Mouse (Mus musculus) liver, embryonic 13.5 days (tissue): ENCODE measurements at regions not wholly inside any gene's neighbourhood (a gene's known extent, or its start where the extent isn't known, plus 50 kb on each side); places are given as distances from the start of the nearest gene placed in this dataset.
"Not testable (repeated sequence)": the region's sequence is repeated elsewhere in the genome, so short reads cannot be mapped to it uniquely, and the experiment has no call there.

Experiments used
- ATAC-seq: fragments of 200-750 bp; cut with Nextera tagmentation; 2 replicates; pipeline ENCODE4 v1.8.0; 2017; ENCODE audit warnings: low read depth, mild to moderate bottlenecking, moderate number of reproducible peaks, moderate library complexity
- DNase-seq: peaks from one replicate; pipeline ENCODE4 v3.0.0; 2022
- H3K27ac ChIP-seq: fragments of 300-500 bp; sonication (generic); 2 replicates; pipeline ENCODE4 v1.5.1; 2015; ENCODE audit warnings: moderate library complexity, mild to moderate bottlenecking, inconsistent platforms
- H3K27me3 ChIP-seq: fragments of 300-500 bp; sonication (generic); 2 replicates; pipeline ENCODE4 v1.6.1; 2015; ENCODE audit warnings: mild to moderate bottlenecking, inconsistent platforms
- H3K36me3 ChIP-seq: fragments of 300-500 bp; sonication (generic); 2 replicates; pipeline ENCODE4 v1.6.1; 2015; ENCODE audit warnings: mild to moderate bottlenecking, inconsistent platforms
- H3K4me1 ChIP-seq: fragments of 300-500 bp; sonication (generic); replicated peaks from 2 replicates; pipeline ENCODE4 v1.6.1; 2015; ENCODE audit warnings: inconsistent platforms
- H3K4me2 ChIP-seq: fragments of 300-500 bp; sonication (generic); 2 replicates; pipeline ENCODE4 v1.6.1; 2015; ENCODE audit warnings: inconsistent platforms, mild to moderate bottlenecking, moderate library complexity
- H3K4me3 ChIP-seq: fragments of 300-500 bp; sonication (generic); replicated peaks from 2 replicates; pipeline ENCODE4 v1.5.1; 2015; ENCODE audit warnings: mild to moderate bottlenecking, inconsistent platforms
- H3K9ac ChIP-seq: fragments of 300-500 bp; sonication (generic); 2 replicates; pipeline ENCODE4 v1.6.1; 2015; ENCODE audit warnings: mild to moderate bottlenecking, inconsistent platforms
- H3K9me3 ChIP-seq: fragments of 300-500 bp; sonication (generic); replicated peaks from 2 replicates; pipeline ENCODE4 v1.6.1; 2016; ENCODE audit warnings: inconsistent platforms
- WGBS: fragments of 180-500 bp; shearing (Covaris S2); methylation state at CpG from one replicate; pipeline ENCODE4 v1.1.7; 2015; ENCODE audit not compliant: insufficient replicate concordance; 5-methylcytosine and 5-hydroxymethylcytosine counted together

DNA sequence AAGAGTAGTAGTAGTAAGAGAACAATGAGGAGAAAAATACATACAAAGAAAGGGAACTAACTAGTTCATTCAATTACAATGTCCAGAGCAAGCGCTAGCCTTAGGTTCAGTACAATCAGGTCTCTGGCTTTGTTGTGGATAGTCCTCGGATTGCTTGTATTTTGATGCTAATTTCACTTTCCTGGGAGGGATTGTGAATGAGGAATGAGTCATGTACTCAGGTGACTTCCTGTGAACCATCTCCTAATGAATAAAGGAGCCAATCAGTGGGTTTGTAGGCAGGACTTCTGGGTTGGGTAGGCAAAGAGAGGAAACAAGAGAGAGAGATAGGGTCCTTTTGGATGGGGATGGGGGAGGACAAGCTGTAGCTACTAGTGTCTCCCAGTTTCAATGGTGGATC is 253.8 kb downstream of the 1810013L24Rik start:
- peaks cover 42% of the 10 kb centered on the region for H3K4me1 ChIP-seq
- H3K4me3 ChIP-seq = no peak overlapping the region
- no peak overlapping the region for H3K9ac ChIP-seq
- WGBS = 62% methylated on average over 2 of the region's 2 CpGs
- H3K36me3 ChIP-seq = no peaks in the 10 kb centered on the region
- no peak overlapping the region for H3K4me2 ChIP-seq
- no peaks in the 10 kb centered on the region for H3K9me3 ChIP-seq
- no peaks in the 10 kb centered on the region for H3K27me3 ChIP-seq
- DNase-seq (no peak), ATAC-seq (no peak)
- H3K27ac ChIP-seq = peak overlapping the region; percentile 23; the same call in 1 of the 2 replicates

DNA sequence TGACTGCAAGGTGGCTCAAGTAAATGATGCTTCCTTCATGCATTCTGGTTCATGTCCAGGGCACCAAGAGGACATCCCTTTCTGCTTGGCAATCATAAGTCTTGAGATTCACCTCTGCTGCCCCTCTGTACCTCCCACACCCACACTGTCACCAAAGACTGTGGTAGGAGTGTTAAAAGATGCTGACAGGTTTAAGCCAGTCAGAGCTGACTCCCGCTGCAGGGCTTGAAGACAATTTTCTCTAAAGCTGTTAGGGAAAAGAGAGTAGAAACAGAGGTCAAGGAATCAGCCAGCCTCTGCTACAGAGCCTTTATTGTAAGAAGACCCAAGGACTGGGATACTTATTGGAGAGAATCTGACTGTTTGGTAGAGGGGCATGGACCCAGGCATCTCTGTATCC is 254.7 kb downstream of the 1810013L24Rik start:
- Histone ChIP-seq H3K9ac (0 out of 2 replicates have a peak overlapping the region, but pooled peaks have one; percentile 22), H3K4me2 (no peak overlapping the region), H3K27ac (peak overlapping the region; percentile 85), H3K36me3 (no peaks in the 10 kb centered on the region), H3K4me1 (peaks cover 42% of the 10 kb centered on the region), H3K4me3 (no peak overlapping the region), H3K27me3 (no peaks in the 10 kb centered on the region), H3K9me3 (no peaks in the 10 kb centered on the region)
- DNase-seq (no peak), ATAC-seq (no peak)
- WGBS = 61% methylated on average over 1 of the region's 1 CpGs

DNA sequence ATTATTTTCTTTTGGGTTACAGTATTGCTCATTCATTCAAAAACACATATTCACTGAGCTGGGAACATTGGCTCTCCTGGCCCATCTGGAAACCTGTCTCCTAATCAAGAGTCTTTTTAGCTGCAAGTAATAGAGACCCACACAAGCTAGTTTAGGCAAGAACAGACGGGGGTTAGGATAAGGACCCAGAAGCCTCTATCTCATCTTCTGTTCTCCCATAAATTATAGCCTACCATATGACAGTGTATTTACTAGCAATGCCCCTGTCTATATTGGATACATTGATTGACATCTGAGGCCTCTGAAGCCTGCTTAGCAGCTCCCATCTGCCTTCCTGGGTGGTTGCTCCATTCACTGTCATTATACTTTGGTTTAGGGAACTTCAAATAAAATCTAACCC is 255.2 kb downstream of the 1810013L24Rik start:
- WGBS = 42% methylated on average over 1 of the region's 1 CpGs
- Histone ChIP-seq H3K27ac (peak overlapping the region; percentile 85), H3K36me3 (no peaks in the 10 kb centered on the region), H3K9me3 (no peaks in the 10 kb centered on the region), H3K4me2 (no peak overlapping the region), H3K4me1 (peaks cover 42% of the 10 kb centered on the region), H3K9ac (no peak overlapping the region), H3K4me3 (no peak overlapping the region), H3K27me3 (no peaks in the 10 kb centered on the region)
- ATAC-seq = peak; percentile 37
- peak; percentile 26 for DNase-seq

DNA sequence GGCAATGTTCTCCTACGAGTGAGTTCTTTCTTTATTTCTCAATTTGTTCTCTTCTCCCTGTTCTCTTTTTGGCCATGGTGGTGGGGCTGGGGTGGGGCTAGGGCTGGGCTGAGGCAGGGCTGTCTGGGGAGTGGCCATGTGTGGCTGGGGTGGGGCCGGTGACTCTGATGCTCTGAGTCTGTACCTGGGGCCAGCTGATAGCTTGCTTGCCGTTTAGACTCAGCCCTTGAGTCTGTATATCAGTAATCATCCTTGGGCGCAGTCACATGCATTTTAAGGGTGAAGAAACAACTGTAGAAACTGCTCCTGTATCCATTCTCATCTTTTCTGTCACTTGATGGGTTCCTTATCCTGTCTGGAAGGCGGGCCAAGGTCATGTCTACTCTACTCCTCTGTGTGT is 256.1 kb downstream of the 1810013L24Rik start:
- no peaks in the 10 kb centered on the region for H3K9me3 ChIP-seq
- no peaks in the 10 kb centered on the region for H3K27me3 ChIP-seq
- no peak overlapping the region for H3K4me3 ChIP-seq
- H3K4me1 ChIP-seq = peaks cover 43% of the 10 kb centered on the region
- H3K27ac ChIP-seq = peak overlapping the region; percentile 94
- WGBS = 41% methylated on average over 5 of the region's 5 CpGs
- DNase-seq = peak; percentile 72
- H3K36me3 ChIP-seq = no peaks in the 10 kb centered on the region
- peak overlapping the region; percentile 59; the same call in 1 of the 2 replicates for H3K9ac ChIP-seq
- peak overlapping the region; percentile 37 for H3K4me2 ChIP-seq
- ATAC-seq = peak; percentile 99

DNA sequence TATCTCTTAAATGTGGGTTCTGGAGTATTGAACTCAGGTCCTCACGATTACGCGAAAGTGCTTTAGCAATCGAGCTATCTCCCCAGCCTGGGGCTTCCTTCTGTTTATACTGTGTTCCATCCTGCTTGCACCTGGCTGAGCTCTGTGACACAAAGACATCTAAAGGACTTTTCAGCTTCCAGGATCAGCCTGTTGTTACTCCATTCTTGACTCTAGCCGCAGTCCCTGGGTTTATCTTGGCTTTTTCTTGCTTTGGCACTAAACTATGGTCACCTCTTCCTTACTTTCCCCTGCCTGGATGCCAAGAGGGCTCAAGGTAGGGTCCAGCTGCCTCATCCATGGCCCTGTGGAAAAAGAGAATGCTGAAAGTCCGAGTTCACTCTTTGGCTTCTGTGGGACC is 261.9 kb downstream of the 1810013L24Rik start:
- no peaks in the 10 kb centered on the region for H3K36me3 ChIP-seq
- no peaks in the 10 kb centered on the region for H3K9me3 ChIP-seq
- H3K9ac ChIP-seq = no peak overlapping the region
- H3K4me2 ChIP-seq = no peak overlapping the region
- no peak overlapping the region for H3K27ac ChIP-seq
- peaks cover 17% of the 10 kb centered on the region for H3K4me1 ChIP-seq
- WGBS = 68% methylated on average over 6 of the region's 6 CpGs
- H3K4me3 ChIP-seq = no peak overlapping the region
- DNase-seq (no peak), ATAC-seq (no peak)
- no peaks in the 10 kb centered on the region for H3K27me3 ChIP-seq

- H3K36me3 ChIP-seq = no peaks in the 10 kb centered on the region
- no peak overlapping the region for H3K9ac ChIP-seq
- H3K4me1 ChIP-seq = peaks cover 12% of the 10 kb centered on the region
- WGBS = 31% methylated on average over 11 of the region's 11 CpGs
- no peak for ATAC-seq
- no peak overlapping the region for H3K4me3 ChIP-seq
- DNase-seq = no peak
- no peaks in the 10 kb centered on the region for H3K27me3 ChIP-seq
- H3K9me3 ChIP-seq = no peaks in the 10 kb centered on the region
- no peak overlapping the region for H3K27ac ChIP-seq
- no peak overlapping the region for H3K4me2 ChIP-seq
Observed at GRCm38 (mm10) chr16:9092191-9092848, 262.4 kb downstream of the 1810013L24Rik start.

- Histone ChIP-seq H3K27ac (no peak overlapping the region), H3K4me3 (no peak overlapping the region), H3K9ac (no peak overlapping the region), H3K36me3 (no peaks in the 10 kb centered on the region), H3K9me3 (no peaks in the 10 kb centered on the region), H3K27me3 (no peaks in the 10 kb centered on the region), H3K4me2 (no peak overlapping the region), H3K4me1 (peaks cover 3% of the 10 kb centered on the region; the same call in 1 of the 2 replicates)
- ATAC-seq (no peak), DNase-seq (no peak)
- WGBS = 37% methylated on average over 2 of the region's 2 CpGs
Observed at GRCm38 (mm10) chr16:9093593-9093992, 263.7 kb downstream of the 1810013L24Rik start.

DNA sequence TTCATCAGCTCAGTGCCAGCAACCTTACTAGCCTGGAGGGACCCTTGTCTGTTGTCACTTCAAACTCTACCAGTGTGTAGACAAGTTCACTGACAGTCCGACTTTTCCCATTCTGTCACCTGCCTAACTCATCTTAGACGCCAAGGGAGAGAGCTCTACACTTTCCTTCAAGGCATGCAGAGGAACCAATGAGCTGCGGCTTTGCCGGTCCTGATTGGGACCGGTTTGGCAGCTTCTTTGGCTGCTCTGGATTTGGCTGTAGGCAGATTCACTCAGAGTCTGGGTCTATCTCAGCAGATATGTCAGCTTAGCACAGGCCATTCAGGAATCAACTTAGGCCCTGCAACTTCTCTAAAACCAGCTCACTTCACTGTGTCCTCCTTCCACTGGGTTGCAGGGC is 264.3 kb downstream of the 1810013L24Rik start:
- Histone ChIP-seq H3K36me3 (no peaks in the 10 kb centered on the region), H3K27ac (no peak overlapping the region), H3K9me3 (no peaks in the 10 kb centered on the region), H3K4me2 (no peak overlapping the region), H3K27me3 (no peaks in the 10 kb centered on the region), H3K9ac (no peak overlapping the region), H3K4me3 (no peak overlapping the region), H3K4me1 (peaks cover 3% of the 10 kb centered on the region; the same call in 1 of the 2 replicates)
- DNase-seq (no peak), ATAC-seq (no peak)
- WGBS = 53% methylated on average over 5 of the region's 5 CpGs

- Histone ChIP-seq H3K27ac (no peak overlapping the region), H3K27me3 (no peaks in the 10 kb centered on the region), H3K4me2 (no peak overlapping the region), H3K4me3 (no peak overlapping the region), H3K9me3 (0 out of 2 replicates have a peak, but pooled peaks cover 3% of the 10 kb centered on the region), H3K36me3 (no peaks in the 10 kb centered on the region), H3K9ac (no peak overlapping the region), H3K4me1 (no peaks in the 10 kb centered on the region)
- 80% methylated on average over 11 of the region's 11 CpGs for WGBS
- DNase-seq (no peak), ATAC-seq (no peak)
Observed at GRCm38 (mm10) chr16:9106211-9106610, 276.3 kb downstream of the 1810013L24Rik start.

- H3K4me2 ChIP-seq, H3K4me3 ChIP-seq: not testable (repeated sequence)
Observed at GRCm38 (mm10) chr16:9106676-9107075, 276.8 kb downstream of the 1810013L24Rik start.

DNA sequence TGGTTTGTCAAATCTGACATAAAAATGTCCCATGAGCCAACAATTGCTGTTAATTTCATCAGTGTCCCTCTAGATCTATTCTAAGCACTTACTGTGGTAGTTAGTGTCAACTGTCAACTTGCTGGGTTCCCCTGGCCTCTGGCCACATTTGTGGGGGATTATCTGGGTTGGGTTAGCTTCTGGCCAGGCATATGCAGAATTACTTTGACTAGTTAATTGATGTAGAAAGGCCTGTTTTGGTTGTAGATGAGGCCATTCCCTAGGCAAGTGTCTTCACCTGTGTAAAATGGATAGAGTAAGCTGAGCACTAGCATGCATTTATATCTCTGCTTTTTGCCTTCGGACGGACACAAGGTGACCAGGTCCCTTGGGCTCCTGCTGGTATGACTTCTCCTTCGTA is 283.9 kb downstream of the 1810013L24Rik start:
- no peaks in the 10 kb centered on the region for H3K27me3 ChIP-seq
- H3K4me2 ChIP-seq = no peak overlapping the region
- H3K4me3 ChIP-seq = no peak overlapping the region
- WGBS = 74% methylated on average over 3 of the region's 3 CpGs
- DNase-seq (no peak), ATAC-seq (no peak)
- no peak overlapping the region for H3K27ac ChIP-seq
- no peaks in the 10 kb centered on the region for H3K9me3 ChIP-seq
- H3K36me3 ChIP-seq = no peaks in the 10 kb centered on the region
- no peak overlapping the region for H3K9ac ChIP-seq
- no peaks in the 10 kb centered on the region for H3K4me1 ChIP-seq

More at GRCm38 (mm10) chr16:9106676-9107075, 276.8 kb downstream of the 1810013L24Rik start:
- not testable (repeated sequence) for ATAC-seq, H3K9me3 ChIP-seq, DNase-seq, H3K4me1 ChIP-seq, H3K27me3 ChIP-seq, H3K9ac ChIP-seq, H3K36me3 ChIP-seq, H3K27ac ChIP-seq
- WGBS = 79% methylated on average over 7 of the region's 8 CpGs

DNA sequence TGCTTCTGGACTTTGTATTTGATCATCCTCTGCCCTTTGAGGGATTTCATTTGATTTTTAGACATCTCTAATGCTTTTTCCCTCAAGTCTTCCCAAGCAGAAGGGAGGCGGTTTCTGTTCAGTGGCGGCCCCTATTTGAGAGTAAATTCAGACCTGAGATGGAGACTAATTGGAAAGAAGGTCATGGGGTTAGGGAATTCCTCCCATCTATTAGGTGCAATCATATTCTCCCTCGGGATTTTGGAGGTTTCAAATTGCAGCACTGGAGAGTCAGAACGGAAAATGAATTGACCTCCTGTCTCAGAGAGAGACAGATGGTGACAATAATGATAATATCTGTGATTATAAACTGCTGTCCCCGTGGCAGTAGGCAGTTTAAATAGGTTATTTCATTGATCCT is 285.6 kb downstream of the 1810013L24Rik start:
- no peak for ATAC-seq
- no peaks in the 10 kb centered on the region for H3K4me1 ChIP-seq

More for the DNA sequence above, 285.6 kb downstream of the 1810013L24Rik start:
- H3K36me3 ChIP-seq = no peaks in the 10 kb centered on the region
- DNase-seq = no peak
- H3K9ac ChIP-seq = no peak overlapping the region
- H3K4me2 ChIP-seq = no peak overlapping the region
- H3K27ac ChIP-seq = no peak overlapping the region
- H3K27me3 ChIP-seq = no peaks in the 10 kb centered on the region
- H3K9me3 ChIP-seq = no peaks in the 10 kb centered on the region
- WGBS = 60% methylated on average over 5 of the region's 5 CpGs
- no peak overlapping the region for H3K4me3 ChIP-seq
